Mouse (Mus musculus) embryo, embryonic 10 days (tissue): ENCODE measurements around the gene Nme7.

ENCODE experiments used
- DNase-seq: peaks from one replicate; pipeline ENCODE4 v3.0.0-alpha.2; 2015; ENCODE audit warnings: low spot score

Nme7 gene

GRCm38 (mm10) chr1:164459127-164459905 lies 155.4 kb downstream of the Nme7 start:
- DNase-seq: no peak

DNA sequence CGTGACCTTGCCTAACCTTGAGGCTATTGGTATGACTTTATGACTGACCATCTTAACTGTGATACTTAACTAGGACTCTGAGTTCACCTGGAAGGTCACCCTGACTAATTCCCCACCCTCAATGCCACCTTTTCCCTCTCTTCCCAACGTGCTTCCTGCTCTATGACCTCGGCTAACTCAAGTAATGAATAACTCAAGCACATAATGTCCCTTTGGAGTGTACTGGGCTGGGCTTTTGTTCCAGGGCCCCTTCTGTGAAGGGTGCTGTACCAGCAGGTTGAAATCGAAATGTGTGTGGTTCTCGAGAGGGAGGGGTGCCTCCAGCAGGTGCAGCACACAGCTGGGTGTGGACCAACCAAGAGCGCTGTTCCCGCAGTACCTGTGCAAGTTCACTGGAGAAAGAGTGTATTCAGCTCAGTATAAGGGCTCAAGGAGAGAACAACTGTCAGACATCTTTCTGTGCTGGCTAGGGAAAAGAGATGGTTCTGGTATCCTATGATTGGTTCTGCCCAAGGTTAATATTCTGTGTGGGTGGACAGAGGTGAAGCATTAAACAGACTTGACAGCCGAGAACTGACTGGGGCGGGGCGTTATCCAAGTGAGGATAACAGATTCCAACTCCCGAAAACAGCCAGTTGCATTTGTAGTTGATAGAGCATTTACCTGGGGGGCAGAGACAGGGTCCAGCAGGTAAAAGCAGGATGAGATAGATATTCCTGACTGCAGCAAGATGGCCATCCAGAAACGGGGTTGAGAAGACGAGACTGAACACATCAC lies 157.2 kb downstream of the Nme7 start:
- no peak for DNase-seq

GRCm38 (mm10) chr1:164461726-164462125 lies 157.8 kb downstream of the Nme7 start:
- no peak for DNase-seq

DNA sequence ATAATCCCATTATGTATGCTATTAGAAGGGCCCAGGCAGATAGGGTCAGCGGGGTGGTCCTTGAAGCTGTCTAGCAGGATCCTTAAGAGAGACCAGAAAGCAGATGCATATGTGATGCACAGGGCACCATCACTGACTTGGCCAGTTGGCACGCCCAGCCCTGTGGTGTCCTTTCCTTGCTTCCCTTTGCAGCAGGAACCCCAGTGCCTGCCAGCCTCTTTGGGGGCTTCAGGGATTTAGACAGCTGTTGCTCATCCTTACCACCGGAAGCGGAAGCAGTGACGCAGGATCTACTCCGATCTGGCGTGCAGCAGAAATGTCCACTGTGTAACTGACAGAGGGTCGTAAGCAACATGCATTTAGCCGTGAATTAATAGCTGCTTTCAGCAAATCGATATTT lies 163.5 kb downstream of the Nme7 start:
- DNase-seq: no peak

- no peak for DNase-seq
Observed at GRCm38 (mm10) chr1:164468329-164468728, 164.4 kb downstream of the Nme7 start.

- no peak for DNase-seq
Observed at GRCm38 (mm10) chr1:164470985-164471384, 167.1 kb downstream of the Nme7 start.

DNA sequence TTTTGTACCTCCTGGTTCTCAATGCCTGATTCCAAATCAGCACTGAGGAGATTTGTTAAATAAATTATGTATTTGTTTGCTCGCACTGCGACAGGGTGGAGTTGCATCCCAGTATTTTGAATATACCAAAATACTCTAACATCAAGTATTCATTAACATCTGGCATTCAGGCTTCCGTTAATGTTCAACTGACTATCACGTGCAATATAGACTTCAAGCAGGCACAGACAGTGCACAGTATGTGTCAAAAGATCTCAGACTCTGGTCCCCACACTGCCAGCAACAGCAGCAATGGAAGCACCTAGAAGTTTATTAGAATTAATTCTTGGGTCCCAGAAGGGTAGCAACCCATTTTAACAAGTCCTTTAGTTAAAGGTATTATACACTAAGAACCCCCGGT lies 167.7 kb downstream of the Nme7 start:
- DNase-seq: no peak

GRCm38 (mm10) chr1:164473398-164473797 lies 169.5 kb downstream of the Nme7 start:
- no peak for DNase-seq

DNA sequence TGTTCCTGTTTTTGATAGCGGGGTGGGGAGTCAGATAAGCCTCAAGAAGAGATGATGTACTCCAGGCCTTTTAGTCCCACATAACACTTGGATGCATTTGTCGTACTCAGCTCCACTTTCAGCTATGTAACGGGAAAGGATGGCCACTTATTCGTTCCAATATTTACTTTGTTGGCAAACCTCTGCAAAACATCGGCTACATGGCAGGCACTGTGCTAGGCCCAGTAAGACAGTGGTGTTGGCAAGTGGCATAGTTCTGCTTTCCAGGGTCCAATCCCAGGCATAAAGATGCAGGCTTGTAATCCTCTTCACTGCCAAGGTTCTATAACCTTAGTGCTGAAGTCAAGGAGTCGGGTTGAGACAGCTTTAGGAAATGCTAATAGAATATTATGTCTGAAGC lies 170.4 kb downstream of the Nme7 start:
- DNase-seq: no peak

- peak; percentile 28 for DNase-seq
Observed at GRCm38 (mm10) chr1:164474778-164475511, 171.0 kb downstream of the Nme7 start.

DNA sequence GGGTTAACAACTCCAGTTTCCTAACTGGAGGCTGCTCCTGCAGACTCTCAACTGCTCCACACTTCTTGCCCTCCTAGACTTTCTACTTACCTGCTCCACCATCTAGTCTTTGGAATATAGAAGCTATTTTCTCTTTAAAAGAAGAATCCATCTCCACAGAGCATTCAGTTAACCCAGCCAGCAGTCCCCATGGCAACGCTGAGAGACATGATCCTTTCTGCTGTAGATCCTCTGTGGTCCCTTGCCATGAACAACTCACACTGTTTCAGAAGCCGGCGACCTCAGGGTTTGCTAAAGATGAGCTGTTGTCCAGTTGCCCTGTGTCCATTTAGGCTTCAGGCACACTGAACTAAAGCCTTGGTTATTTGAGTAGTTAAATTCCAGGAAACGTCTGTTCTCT lies 172.0 kb downstream of the Nme7 start:
- DNase-seq: no peak

- DNase-seq: no peak
Observed at GRCm38 (mm10) chr1:164480755-164481644, 177.1 kb downstream of the Nme7 start.

- no peak for DNase-seq
Observed at GRCm38 (mm10) chr1:164481645-164482354, 177.9 kb downstream of the Nme7 start.

DNA sequence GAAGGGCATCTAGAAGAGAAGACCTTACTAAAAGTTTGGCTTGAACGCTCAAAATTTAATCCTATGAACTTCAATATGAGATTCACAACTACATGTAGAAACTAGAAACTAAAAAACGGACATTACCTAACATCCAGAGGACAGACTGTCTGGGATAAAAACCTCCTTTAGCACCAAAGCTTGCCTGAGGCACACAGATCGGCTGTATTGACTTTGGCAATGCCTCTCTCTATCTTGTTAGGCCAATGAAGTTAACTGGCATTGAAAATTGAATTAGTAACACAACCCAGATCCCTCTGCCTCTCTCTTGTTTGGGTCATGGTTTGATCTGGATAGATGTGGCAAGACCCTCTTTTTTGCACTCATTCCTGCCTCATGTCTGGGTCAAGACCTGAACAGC lies 178.9 kb downstream of the Nme7 start:
- no peak for DNase-seq

DNA sequence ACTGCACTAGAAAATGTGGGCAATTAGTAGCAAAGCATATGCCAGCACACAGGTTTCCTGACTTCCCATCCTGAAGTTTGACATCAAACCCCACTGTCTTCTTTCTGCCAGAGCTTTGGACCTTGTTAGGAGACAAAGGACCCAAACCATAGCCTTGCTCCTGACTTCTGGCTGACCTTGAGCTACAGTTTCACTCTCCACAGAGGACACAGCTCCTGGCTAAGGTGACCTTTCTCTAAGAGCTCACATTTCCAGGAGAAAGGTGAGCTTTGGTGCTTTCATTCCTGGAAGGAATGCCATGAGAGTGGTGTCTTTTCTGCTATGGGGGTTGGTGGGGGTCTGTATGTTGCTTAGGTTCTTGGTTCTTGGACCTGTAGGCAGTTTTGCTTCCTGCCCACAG lies 179.8 kb downstream of the Nme7 start:
- DNase-seq: no peak
